Mouse (Mus musculus) liver, embryonic 12.5 days (tissue): ENCODE data around the gene A530084C06Rik. TPM values are rescaled to one million over a fixed set of nuclear protein-coding genes. Genes with fewer than 3 reads are reported as not detected.

Experiments used
- ATAC-seq: fragments of 200-750 bp; cut with Nextera tagmentation; 2 replicates; pipeline ENCODE4 v1.8.0; 2017; ENCODE audit warnings: moderate number of reproducible peaks, mild to moderate bottlenecking, moderate library complexity
- H3K27ac ChIP-seq: fragments of 300-500 bp; sonication (generic); 2 replicates; pipeline ENCODE4 v1.5.1; 2016; ENCODE audit warnings: mild to moderate bottlenecking
- H3K27me3 ChIP-seq: fragments of 300-500 bp; sonication (generic); replicated peaks from 2 replicates; pipeline ENCODE4 v1.6.1; 2016; ENCODE audit warnings: mild to moderate bottlenecking, moderate library complexity
- H3K36me3 ChIP-seq: fragments of 300-500 bp; sonication (generic); 2 replicates; pipeline ENCODE4 v1.6.1; 2016; ENCODE audit warnings: mild to moderate bottlenecking, moderate library complexity
- H3K4me1 ChIP-seq: fragments of 300-500 bp; sonication (generic); 2 replicates; pipeline ENCODE4 v1.6.1; 2016
- H3K4me2 ChIP-seq: fragments of 300-500 bp; sonication (generic); 2 replicates; pipeline ENCODE4 v1.6.1; 2016; ENCODE audit warnings: mild to moderate bottlenecking, moderate library complexity
- H3K4me3 ChIP-seq: fragments of 300-500 bp; sonication (generic); 2 replicates; pipeline ENCODE4 v1.5.1; 2016; ENCODE audit warnings: mild to moderate bottlenecking, moderate library complexity
- H3K9ac ChIP-seq: fragments of 300-500 bp; sonication (generic); 2 replicates; pipeline ENCODE4 v1.6.1; 2016; ENCODE audit warnings: mild to moderate bottlenecking, moderate library complexity
- H3K9me3 ChIP-seq: fragments of 300-500 bp; sonication (generic); replicated peaks from 2 replicates; pipeline ENCODE4 v1.6.1; 2016; ENCODE audit warnings: mild to moderate bottlenecking, moderate library complexity
- WGBS: fragments of 180-500 bp; shearing (Covaris S2); methylation state at CpG from one replicate; pipeline ENCODE4 v1.1.7; 2016; ENCODE audit not compliant: insufficient replicate concordance; 5-methylcytosine and 5-hydroxymethylcytosine counted together
- polyA plus RNA-seq: library from polyadenylated mRNA; unstranded; fragments of >200 nt; fragmentation: Nextera tagmentation; extraction: Ambion mirVana; gene quantifications from 2 replicates; pipeline ENCODE4 v1.2.1, GENCODE M21; 2016

Gene A530084C06Rik
- polyA plus RNA-seq, 1 experiment from 2014 or later = not detected

DNA sequence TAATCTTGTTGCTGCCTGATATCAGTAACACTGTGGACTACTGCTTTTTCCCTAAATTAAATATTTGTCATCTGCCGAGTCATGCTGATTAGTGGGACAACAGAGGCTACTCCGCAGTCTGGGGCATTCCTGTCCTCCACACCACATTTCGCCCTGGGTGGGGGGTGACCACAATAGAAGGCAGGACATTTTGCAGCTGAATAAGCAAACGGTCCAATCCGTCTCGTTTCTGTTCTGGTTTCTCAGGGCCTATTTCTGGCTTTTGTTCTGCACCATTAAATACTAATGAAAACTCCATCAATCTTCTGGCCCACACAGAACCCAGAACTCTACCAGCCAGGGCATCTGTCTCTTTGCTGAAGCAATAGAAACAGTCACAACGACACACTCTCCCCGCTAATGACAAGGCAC lies 27.5 kb downstream of the A530084C06Rik start:
- Histone ChIP-seq H3K27me3 (no peaks in the 10 kb centered on the region), H3K27ac (no peak overlapping the region), H3K4me3 (no peak overlapping the region), H3K4me2 (no peak overlapping the region), H3K36me3 (no peaks in the 10 kb centered on the region), H3K4me1 (0 out of 2 replicates have a peak, but pooled peaks cover 6% of the 10 kb centered on the region), H3K9me3 (no peaks in the 10 kb centered on the region), H3K9ac (no peak overlapping the region)
- WGBS = 49% methylated on average over 8 of the region's 8 CpGs
- no peak for ATAC-seq

- H3K9ac ChIP-seq = no peak overlapping the region
- H3K4me1 ChIP-seq = 0 out of 2 replicates have a peak, but pooled peaks cover 6% of the 10 kb centered on the region
- 54% methylated on average over 5 of the region's 5 CpGs for WGBS
- H3K27me3 ChIP-seq = no peaks in the 10 kb centered on the region
- no peak for ATAC-seq
- H3K36me3 ChIP-seq = no peaks in the 10 kb centered on the region
- H3K9me3 ChIP-seq = no peaks in the 10 kb centered on the region
- H3K4me3 ChIP-seq = no peak overlapping the region
- no peak overlapping the region for H3K27ac ChIP-seq
- no peak overlapping the region for H3K4me2 ChIP-seq
Observed at GRCm38 (mm10) chr13:31531186-31531585, 27.9 kb downstream of the A530084C06Rik start.

DNA sequence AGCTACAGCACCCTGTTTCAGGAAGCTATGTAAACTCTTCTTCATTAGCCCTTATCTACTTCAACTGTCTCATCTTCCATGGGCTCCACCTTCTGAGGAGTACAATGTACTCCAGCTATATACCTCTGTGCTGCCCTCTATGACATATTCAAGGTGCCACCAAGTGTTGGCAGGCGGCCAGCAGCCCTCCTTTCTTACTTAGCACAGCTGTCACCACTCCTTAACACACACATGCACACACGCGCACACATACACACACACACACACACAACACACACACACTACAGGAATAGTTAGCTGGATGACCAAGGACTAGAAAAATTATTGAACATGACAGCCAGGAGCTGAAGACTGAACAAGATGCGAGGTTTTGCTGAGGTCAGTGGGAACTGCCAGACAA lies 34.2 kb downstream of the A530084C06Rik start:
- H3K9ac ChIP-seq = no peak overlapping the region
- H3K4me1 ChIP-seq = no peaks in the 10 kb centered on the region
- H3K4me2 ChIP-seq = no peak overlapping the region
- H3K27me3 ChIP-seq = no peaks in the 10 kb centered on the region
- no peaks in the 10 kb centered on the region for H3K9me3 ChIP-seq
- 68% methylated on average over 4 of the region's 4 CpGs for WGBS
- no peak for ATAC-seq
- H3K4me3 ChIP-seq = no peak overlapping the region
- H3K27ac ChIP-seq = no peak overlapping the region
- no peaks in the 10 kb centered on the region for H3K36me3 ChIP-seq

- Histone ChIP-seq H3K4me1 (no peaks in the 10 kb centered on the region), H3K27me3 (no peaks in the 10 kb centered on the region), H3K36me3 (no peaks in the 10 kb centered on the region), H3K4me2 (no peak overlapping the region), H3K27ac (no peak overlapping the region), H3K9ac (no peak overlapping the region), H3K4me3 (no peak overlapping the region), H3K9me3 (no peaks in the 10 kb centered on the region)
- WGBS = 66% methylated on average over 9 of the region's 9 CpGs
- no peak for ATAC-seq
Observed at GRCm38 (mm10) chr13:31518971-31519370, 40.2 kb downstream of the A530084C06Rik start.

- H3K27ac ChIP-seq = no peak overlapping the region
- H3K4me1 ChIP-seq = no peaks in the 10 kb centered on the region
- H3K9ac ChIP-seq = no peak overlapping the region
- H3K4me2 ChIP-seq = no peak overlapping the region
- 63% methylated on average over 10 of the region's 10 CpGs for WGBS
- H3K4me3 ChIP-seq = no peak overlapping the region
- no peaks in the 10 kb centered on the region for H3K27me3 ChIP-seq
- no peaks in the 10 kb centered on the region for H3K36me3 ChIP-seq
- no peaks in the 10 kb centered on the region for H3K9me3 ChIP-seq
- no peak for ATAC-seq
Observed at GRCm38 (mm10) chr13:31518411-31518886, 40.7 kb downstream of the A530084C06Rik start.

- H3K9ac ChIP-seq = no peak overlapping the region
- H3K36me3 ChIP-seq = no peaks in the 10 kb centered on the region
- H3K4me2 ChIP-seq = no peak overlapping the region
- no peak overlapping the region for H3K4me3 ChIP-seq
- ATAC-seq = no peak
- no peaks in the 10 kb centered on the region for H3K27me3 ChIP-seq
- H3K9me3 ChIP-seq = no peaks in the 10 kb centered on the region
- H3K4me1 ChIP-seq = no peaks in the 10 kb centered on the region
- no peak overlapping the region for H3K27ac ChIP-seq
- 80% methylated on average over 7 of the region's 7 CpGs for WGBS
Observed at GRCm38 (mm10) chr13:31515261-31515660, 43.9 kb downstream of the A530084C06Rik start.

DNA sequence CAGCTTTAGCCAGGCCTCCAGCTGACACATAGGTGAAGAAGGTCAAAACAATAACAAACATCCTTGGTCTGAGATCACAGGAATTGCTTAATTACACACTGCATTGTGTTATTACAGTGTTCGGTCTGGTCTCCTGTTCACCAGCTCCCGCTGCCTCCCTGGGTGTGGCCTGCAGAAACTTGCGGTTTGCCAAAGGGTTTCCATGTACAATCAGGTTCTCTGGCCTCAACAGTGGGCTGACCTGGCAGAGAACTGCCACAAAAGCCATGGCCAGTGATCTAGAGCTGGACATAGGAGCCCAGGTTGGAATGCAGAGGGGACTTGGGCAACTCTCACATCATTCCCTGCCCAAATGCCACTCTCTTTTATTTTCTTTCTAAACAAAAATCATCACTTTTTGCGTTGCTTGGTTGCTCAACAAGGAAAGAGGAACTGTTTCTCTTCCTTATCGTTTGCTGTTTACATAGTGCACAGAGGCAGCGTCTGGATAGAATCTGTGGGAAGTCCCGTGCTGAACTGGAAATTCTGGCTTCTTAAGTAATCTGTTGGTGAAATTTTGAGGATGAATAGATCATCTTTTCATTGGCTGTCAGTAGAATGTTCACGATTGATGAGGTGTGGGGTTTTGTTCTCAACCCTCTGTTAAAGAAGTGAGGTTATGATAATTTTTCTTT lies 52.5 kb downstream of the A530084C06Rik start:
- H3K4me2 ChIP-seq = no peak overlapping the region
- WGBS = 37% methylated on average over 8 of the region's 8 CpGs
- no peak overlapping the region for H3K4me3 ChIP-seq
- H3K9me3 ChIP-seq = no peaks in the 10 kb centered on the region
- H3K4me1 ChIP-seq = no peaks in the 10 kb centered on the region
- no peaks in the 10 kb centered on the region for H3K36me3 ChIP-seq
- H3K9ac ChIP-seq = no peak overlapping the region
- no peak overlapping the region for H3K27ac ChIP-seq
- H3K27me3 ChIP-seq = no peaks in the 10 kb centered on the region
- ATAC-seq = no peak

Other genes starting within 250 kb of the A530084C06Rik start
- gene Foxq1, start 3.2 kb downstream of the A530084C06Rik start, polyA plus RNA-seq = 0.07 and 0.10 TPM in 2 replicates
- gene Foxf2, start 66.5 kb upstream of the A530084C06Rik start, polyA plus RNA-seq = 0.28 and 0.45 TPM in 2 replicates
- 0.25 and 0.28 TPM in 2 replicates for gene Foxc1, start 247.3 kb upstream of the A530084C06Rik start, polyA plus RNA-seq